Mouse (Mus musculus) heart, embryonic 11.5 days (tissue): ENCODE data around the gene Commd7. TPM values are rescaled to one million over a fixed set of nuclear protein-coding genes. Genes with fewer than 3 reads are reported as not detected.

ENCODE experiments used
- ATAC-seq: fragments of 200-750 bp; cut with Nextera tagmentation; replicated peaks from 2 replicates; pipeline ENCODE4 v1.8.0; 2017; ENCODE audit warnings: moderate library complexity; ENCODE audit not compliant: insufficient number of reproducible peaks, low FRiP score, low TSS enrichment
- H3K27ac ChIP-seq: fragments of 300-500 bp; sonication (generic); 2 replicates; pipeline ENCODE4 v1.5.1; 2014; ENCODE audit warnings: mild to moderate bottlenecking, low read depth, low read length
- H3K27me3 ChIP-seq: fragments of 300-500 bp; sonication (generic); 2 replicates; pipeline ENCODE4 v1.6.1; 2014; ENCODE audit warnings: mild to moderate bottlenecking, low read length, mixed read lengths; ENCODE audit not compliant: control insufficient read depth, insufficient read depth
- H3K36me3 ChIP-seq: fragments of 300-500 bp; sonication (generic); 2 replicates; pipeline ENCODE4 v1.6.1; 2014; ENCODE audit warnings: mild to moderate bottlenecking, low read length, moderate library complexity, mixed read lengths; ENCODE audit not compliant: control insufficient read depth, insufficient read depth
- H3K4me1 ChIP-seq: fragments of 300-500 bp; sonication (generic); 2 replicates; pipeline ENCODE4 v1.6.1; 2014; ENCODE audit warnings: low read length; ENCODE audit not compliant: control insufficient read depth, insufficient read depth
- H3K4me2 ChIP-seq: fragments of 300-500 bp; sonication (generic); 2 replicates; pipeline ENCODE4 v1.6.1; 2014; ENCODE audit warnings: mild to moderate bottlenecking, moderate library complexity
- H3K4me3 ChIP-seq: fragments of 300-500 bp; sonication (generic); 2 replicates; pipeline ENCODE4 v1.5.1; 2014; ENCODE audit warnings: low read depth, low read length
- H3K9ac ChIP-seq: fragments of 300-500 bp; sonication (generic); 2 replicates; pipeline ENCODE4 v1.6.1; 2014; ENCODE audit warnings: mild to moderate bottlenecking, low read depth, low read length, moderate library complexity
- H3K9me3 ChIP-seq: fragments of 300-500 bp; sonication (generic); replicated peaks from 2 replicates; pipeline ENCODE4 v1.6.1; 2016; ENCODE audit warnings: low read length; ENCODE audit not compliant: control insufficient read depth
- WGBS: fragments of 180-500 bp; shearing (Covaris S2); extraction: QIAGEN DNeasy Blood & Tissue Kit; methylation state at CpG from one replicate; pipeline ENCODE4 v1.1.7; 2014; ENCODE audit not compliant: insufficient replicate concordance; 5-methylcytosine and 5-hydroxymethylcytosine counted together
- polyA plus RNA-seq: library from polyadenylated mRNA; unstranded; fragments of >200 nt; fragmentation: Nextera tagmentation; extraction: Ambion mirVana; gene quantifications from 2 replicates; pipeline ENCODE4 v1.2.1, GENCODE M21; 2014

Gene Commd7
- polyA plus RNA-seq, 1 experiment from 2014 or later, result 53.6 TPM

DNA sequence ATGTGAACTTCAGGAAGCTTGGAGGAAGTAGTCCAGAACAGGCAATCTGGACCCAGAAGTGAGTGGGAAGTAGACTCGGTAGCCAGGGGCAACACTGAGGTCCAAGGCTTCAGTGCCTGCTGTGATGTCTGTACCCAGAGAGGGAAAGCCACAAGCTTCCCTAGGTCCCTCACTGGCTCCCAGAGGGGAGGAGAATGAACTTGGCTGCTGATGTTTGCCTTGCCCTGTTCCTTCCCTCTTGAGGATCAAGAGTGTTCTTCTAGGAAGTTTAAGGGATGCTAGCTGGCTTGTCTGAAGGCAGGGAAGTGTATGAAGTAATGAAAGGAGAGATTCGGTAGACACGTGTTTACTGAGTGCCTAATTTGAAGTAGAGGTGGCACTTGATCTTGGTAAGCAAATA, 9.9 kb upstream of the Commd7 start:
- H3K4me2 ChIP-seq, result no peak overlapping the region
- WGBS, result 28% methylated on average over 3 of the region's 3 CpGs
- no peak for ATAC-seq
- no peak overlapping the region for H3K27ac ChIP-seq
- H3K4me1 ChIP-seq, result no peaks in the 10 kb centered on the region; the same call in 1 of the 2 replicates
- no peaks in the 10 kb centered on the region for H3K36me3 ChIP-seq
- no peaks in the 10 kb centered on the region for H3K27me3 ChIP-seq
- H3K9me3 ChIP-seq, result no peaks in the 10 kb centered on the region
- no peak overlapping the region for H3K9ac ChIP-seq
- H3K4me3 ChIP-seq, result no peak overlapping the region

DNA sequence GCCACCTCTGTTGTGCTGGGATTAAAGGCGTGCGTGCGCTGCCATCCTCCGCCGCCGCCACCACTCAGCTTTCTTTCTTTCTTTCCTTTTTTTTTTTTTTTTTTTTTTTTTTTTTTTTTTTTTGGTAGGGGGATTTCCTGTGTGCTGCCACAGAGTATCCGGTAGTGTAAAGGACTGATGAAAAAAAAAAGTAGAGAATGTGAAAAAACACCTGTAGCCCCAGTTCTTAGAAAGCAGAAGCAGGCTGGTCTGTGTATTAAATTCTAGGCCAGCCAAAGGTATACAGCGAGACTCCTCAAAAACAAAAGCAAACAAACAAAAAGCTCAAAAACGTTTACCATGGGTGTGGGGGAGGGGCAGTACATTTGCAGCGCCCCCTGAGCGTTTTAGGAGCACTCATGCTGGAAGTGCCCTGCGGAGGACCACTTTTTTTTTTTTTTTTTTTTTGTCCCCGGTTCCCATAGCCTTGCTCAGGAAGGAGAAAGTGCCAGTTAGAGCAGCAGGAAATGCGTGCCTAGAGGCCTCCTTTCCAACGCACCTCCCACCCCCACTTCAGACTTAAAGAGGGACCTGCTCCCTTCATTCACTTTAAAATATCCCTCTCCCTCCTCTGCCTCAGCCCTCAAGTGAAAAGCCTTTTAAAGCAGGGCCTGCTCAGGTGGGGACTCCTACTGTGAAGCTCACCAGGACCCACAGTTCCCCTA, 6.5 kb upstream of the Commd7 start:
- 23% methylated on average over 15 of the region's 15 CpGs for WGBS
- no peak overlapping the region for H3K4me2 ChIP-seq

DNA sequence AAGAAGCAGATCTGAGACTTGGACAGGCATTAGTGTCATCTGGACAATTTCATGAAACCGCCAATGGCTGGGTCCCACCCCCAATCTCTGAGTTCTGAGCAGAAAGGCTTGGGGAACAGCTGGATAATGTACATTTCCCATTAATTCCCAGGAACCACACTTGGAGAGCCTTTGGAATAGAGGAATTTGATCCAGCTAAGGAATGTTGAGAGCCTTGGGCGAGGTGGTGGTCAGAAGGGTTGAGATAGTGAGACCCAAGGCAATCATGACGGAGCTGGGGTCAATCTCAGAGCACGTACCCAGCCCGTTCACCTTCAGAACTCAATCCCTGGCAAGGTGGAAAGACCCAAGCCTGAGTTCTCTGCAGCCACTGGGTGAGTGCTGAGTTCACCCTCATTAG, 678 bp upstream of the Commd7 start:
- no peak for ATAC-seq
- WGBS, result 40% methylated on average over 5 of the region's 5 CpGs
- Histone ChIP-seq H3K4me1 (peaks cover 12% of the 10 kb centered on the region), H3K36me3 (0 out of 2 replicates have a peak, but pooled peaks cover 2% of the 10 kb centered on the region), H3K9ac (peak overlapping the region; percentile 90; the same call in 1 of the 2 replicates), H3K4me2 (peak overlapping the region; percentile 67), H3K9me3 (no peaks in the 10 kb centered on the region), H3K4me3 (peak overlapping the region; percentile 80; the same call in 1 of the 2 replicates), H3K27me3 (no peaks in the 10 kb centered on the region), H3K27ac (peak overlapping the region; percentile 94; the same call in 1 of the 2 replicates)

More for the DNA sequence above, 6.5 kb upstream of the Commd7 start:
- Histone ChIP-seq H3K9me3 (no peaks in the 10 kb centered on the region), H3K9ac (0 out of 2 replicates have a peak overlapping the region, but pooled peaks have one; percentile 34), H3K27ac (no peak overlapping the region), H3K4me3 (no peak overlapping the region), H3K36me3 (no peaks in the 10 kb centered on the region), H3K4me1 (no peaks in the 10 kb centered on the region; the same call in 1 of the 2 replicates), H3K27me3 (no peaks in the 10 kb centered on the region)
- ATAC-seq, result no peak

DNA sequence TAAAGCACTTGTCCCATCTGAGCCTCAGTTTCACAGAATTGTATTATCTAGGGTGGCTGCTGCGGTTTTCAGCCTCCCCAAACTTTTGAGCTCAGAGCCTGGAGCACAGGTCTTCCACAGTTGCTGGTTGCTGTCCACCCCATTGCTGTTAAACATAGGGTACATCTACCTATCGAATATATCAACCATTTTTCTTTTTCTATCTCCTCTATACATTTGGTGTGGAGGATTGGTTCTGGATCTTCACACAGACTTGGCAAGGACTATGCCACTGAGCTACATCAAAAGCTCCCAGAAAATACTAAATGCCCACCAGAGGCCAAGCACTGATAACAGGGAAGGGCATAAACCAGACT, 268 bp upstream of the Commd7 start:
- peak overlapping the region; percentile 80 for H3K4me3 ChIP-seq
- peaks cover 6% of the 10 kb centered on the region; the same call in 1 of the 2 replicates for H3K36me3 ChIP-seq
- H3K4me2 ChIP-seq, result peak overlapping the region; percentile 67
- peak overlapping the region; percentile 90 for H3K9ac ChIP-seq
- ATAC-seq, result no peak; the same call in 1 of the 2 replicates
- H3K27me3 ChIP-seq, result no peaks in the 10 kb centered on the region
- H3K4me1 ChIP-seq, result peaks cover 12% of the 10 kb centered on the region
- no peaks in the 10 kb centered on the region for H3K9me3 ChIP-seq
- peak overlapping the region; percentile 94 for H3K27ac ChIP-seq
- WGBS, result 22% methylated on average over 2 of the region's 2 CpGs

DNA sequence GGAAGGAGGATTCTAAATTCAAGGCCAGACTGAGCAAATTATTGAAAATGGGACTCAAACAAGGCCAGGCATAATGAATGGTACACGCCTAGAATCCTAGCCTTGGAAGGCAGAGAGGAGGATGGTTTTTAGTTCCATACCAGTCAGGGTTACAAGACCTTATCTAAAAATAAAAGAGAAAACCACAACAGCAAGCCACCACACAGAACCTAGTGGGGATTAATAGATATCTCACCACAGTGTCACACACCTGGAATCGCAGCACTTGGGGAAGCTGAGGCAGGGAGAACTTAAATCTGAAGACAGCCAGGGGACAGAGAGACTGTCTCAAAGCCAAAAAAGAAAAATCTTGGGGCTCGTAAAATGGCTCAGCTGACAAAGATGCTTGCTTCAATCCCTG, 1.6 kb downstream of the Commd7 start:
- peaks cover 18% of the 10 kb centered on the region for H3K36me3 ChIP-seq
- no peak overlapping the region for H3K27ac ChIP-seq
- H3K4me3 ChIP-seq, result no peak overlapping the region
- no peaks in the 10 kb centered on the region for H3K27me3 ChIP-seq
- no peak for ATAC-seq
- 84% methylated on average over 3 of the region's 3 CpGs for WGBS
- H3K4me1 ChIP-seq, result peaks cover 12% of the 10 kb centered on the region
- H3K9me3 ChIP-seq, result no peaks in the 10 kb centered on the region
- H3K4me2 ChIP-seq, result no peak overlapping the region
- H3K9ac ChIP-seq, result no peak overlapping the region

DNA sequence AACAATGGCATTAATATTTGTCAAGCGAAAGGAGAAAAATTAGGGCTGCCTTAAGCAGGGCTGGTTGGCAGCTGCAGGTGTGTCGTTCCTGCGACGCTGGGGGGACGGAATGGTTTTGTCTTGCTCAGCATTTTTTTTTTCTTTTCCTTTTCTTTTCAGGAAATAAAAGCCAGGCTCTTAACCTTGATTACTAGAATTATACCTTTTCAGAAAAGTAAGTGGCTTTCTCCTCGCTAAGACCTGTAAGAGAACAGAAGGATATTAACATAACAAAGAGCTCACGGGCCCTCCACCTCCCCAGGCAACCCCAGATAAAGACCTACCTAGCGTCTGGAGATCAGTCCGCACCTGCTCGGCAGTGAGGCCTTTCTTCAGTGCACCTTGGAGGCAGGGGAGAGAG, 10.1 kb downstream of the Commd7 start:
- no peaks in the 10 kb centered on the region for H3K27me3 ChIP-seq
- ATAC-seq, result no peak
- no peak overlapping the region for H3K9ac ChIP-seq
- H3K27ac ChIP-seq, result no peak overlapping the region
- no peak overlapping the region for H3K4me3 ChIP-seq
- H3K4me1 ChIP-seq, result no peaks in the 10 kb centered on the region
- H3K4me2 ChIP-seq, result no peak overlapping the region
- H3K36me3 ChIP-seq, result peaks cover 35% of the 10 kb centered on the region
- WGBS, result 74% methylated on average over 10 of the region's 10 CpGs
- no peaks in the 10 kb centered on the region for H3K9me3 ChIP-seq

DNA sequence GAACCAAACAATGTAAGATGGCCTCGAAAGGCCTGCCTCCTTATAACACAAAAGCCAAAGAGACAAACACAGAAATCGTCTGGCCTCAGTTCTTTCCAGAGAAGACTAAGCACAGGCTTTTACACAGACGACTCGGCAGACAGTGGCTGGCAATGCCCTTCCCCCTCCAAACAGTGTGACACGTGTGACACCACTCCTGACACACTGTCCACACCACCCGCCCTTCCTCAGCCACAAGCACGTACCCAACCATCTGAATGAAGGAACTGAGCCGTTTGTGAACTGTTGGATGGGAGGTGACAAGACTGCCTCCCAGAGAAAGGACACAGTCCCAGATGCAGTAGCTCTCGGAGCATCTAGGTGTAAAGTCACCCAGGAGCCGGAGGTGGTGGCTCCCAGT, 13.7 kb downstream of the Commd7 start:
- peaks cover 24% of the 10 kb centered on the region for H3K36me3 ChIP-seq
- no peak overlapping the region for H3K4me2 ChIP-seq
- H3K4me3 ChIP-seq, result no peak overlapping the region
- WGBS, result 69% methylated on average over 10 of the region's 10 CpGs
- H3K9ac ChIP-seq, result no peak overlapping the region
- ATAC-seq, result no peak
- H3K4me1 ChIP-seq, result no peaks in the 10 kb centered on the region
- H3K27me3 ChIP-seq, result no peaks in the 10 kb centered on the region
- H3K27ac ChIP-seq, result no peak overlapping the region
- H3K9me3 ChIP-seq, result no peaks in the 10 kb centered on the region

DNA sequence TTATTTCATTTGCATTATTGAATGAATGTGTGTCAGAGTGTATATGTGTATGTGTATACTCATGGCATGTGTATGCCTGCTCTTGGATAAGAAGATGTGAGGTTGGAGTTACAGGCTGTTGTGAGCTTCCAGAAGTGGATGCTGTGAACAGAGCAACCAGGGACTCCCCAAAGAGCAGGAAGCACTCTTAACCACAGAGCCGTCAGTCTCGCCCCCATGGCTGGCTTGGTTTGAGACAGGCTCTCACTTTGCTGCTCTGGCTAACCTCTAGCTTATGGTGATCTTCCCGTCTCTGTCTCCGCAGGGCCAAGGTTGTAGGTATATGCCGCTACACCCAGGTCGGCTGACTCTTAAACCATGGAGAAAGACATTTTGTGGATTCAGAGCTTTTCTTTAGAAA, 14.1 kb downstream of the Commd7 start:
- H3K4me3 ChIP-seq, result no peak overlapping the region
- WGBS, result 81% methylated on average over 6 of the region's 6 CpGs
- H3K4me1 ChIP-seq, result no peaks in the 10 kb centered on the region
- no peak for ATAC-seq
- H3K36me3 ChIP-seq, result peaks cover 20% of the 10 kb centered on the region
- no peak overlapping the region for H3K9ac ChIP-seq
- no peak overlapping the region for H3K4me2 ChIP-seq
- no peak overlapping the region for H3K27ac ChIP-seq
- H3K27me3 ChIP-seq, result no peaks in the 10 kb centered on the region
- no peaks in the 10 kb centered on the region for H3K9me3 ChIP-seq

DNA sequence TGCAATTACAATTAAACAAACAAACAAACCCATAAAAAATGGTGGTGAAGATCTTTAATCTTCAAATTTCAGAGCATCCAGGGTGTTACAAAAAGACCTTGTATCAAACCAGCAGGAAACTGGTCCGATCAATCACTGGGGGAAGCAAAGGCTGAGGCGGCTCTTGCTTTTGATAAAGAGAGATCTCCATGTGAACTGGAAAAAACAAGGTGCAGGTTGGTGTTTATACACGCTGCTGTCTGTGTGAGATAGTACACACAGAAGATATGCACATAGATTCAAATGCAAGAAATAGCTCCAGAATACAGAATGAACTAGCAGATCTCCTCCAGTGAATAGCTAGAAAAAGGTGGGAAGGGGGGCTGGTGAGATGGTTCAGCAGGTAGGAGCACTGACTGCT, 15.7 kb downstream of the Commd7 start:
- no peaks in the 10 kb centered on the region for H3K9me3 ChIP-seq
- H3K4me1 ChIP-seq, result no peaks in the 10 kb centered on the region; the same call in 1 of the 2 replicates
- H3K4me2 ChIP-seq, result no peak overlapping the region
- no peak overlapping the region for H3K27ac ChIP-seq
- ATAC-seq, result no peak
- H3K4me3 ChIP-seq, result no peak overlapping the region
- H3K36me3 ChIP-seq, result peaks cover 11% of the 10 kb centered on the region
- no peak overlapping the region for H3K9ac ChIP-seq
- WGBS, result 86% methylated on average over 3 of the region's 3 CpGs
- H3K27me3 ChIP-seq, result no peaks in the 10 kb centered on the region
